Mouse (Mus musculus): ENCODE measurements around the gene Jmjd8.

- no peak for TF ChIP-seq CTCF (IDR thresholded peaks at IDR 0.05; ENCODE audit: control insufficient read depth, insufficient read depth, insufficient replicate concordance, low read depth, low read length)
- no peak for TF ChIP-seq POLR2A (IDR thresholded peaks at IDR 0.05; ENCODE audit: control insufficient read depth, low read depth, low read length)
Measured at GRCm38 (mm10) chr17:25876347-25876915, 47.8 kb downstream of the Jmjd8 start.

Data from testis, adult 2 months (tissue).